Mouse (Mus musculus): ENCODE measurements at regions not wholly inside any gene's neighbourhood (a gene's known extent, or its start where the extent isn't known, plus 50 kb on each side); places are given as distances from the start of the nearest gene placed in this dataset.

DNA sequence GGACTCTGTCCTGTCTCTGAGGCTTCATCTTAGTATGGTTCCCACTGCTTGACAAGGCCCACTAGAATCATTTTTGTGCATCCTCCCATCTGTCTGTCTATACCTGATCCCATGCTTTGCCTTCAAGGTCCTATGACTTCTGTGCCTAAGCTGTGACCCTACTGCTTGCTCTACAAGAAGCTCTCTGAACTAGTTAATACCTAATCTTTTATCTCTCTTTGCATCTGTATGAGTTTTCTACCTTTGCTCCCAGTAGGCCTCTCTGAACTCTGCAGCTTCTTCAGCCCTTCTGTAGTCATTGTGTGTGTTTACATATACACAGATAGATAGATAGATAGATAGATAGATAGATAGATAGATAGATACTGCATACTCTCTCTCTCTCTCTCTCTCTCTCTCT, 279.1 kb upstream of the Pfn2 start:
- TF ChIP-seq CTCF (IDR thresholded peaks at IDR 0.05) (no peak), POLR2A (IDR thresholded peaks at IDR 0.05; ENCODE audit: insufficient read depth, low read depth, low read length) (no peak), EP300 (IDR thresholded peaks at IDR 0.05; ENCODE audit: insufficient read depth, low read depth, low read length) (no peak)
